Mouse (Mus musculus) neutrophil, adult 59 days (primary cell): ENCODE measurements around the gene Gm26741. TPM values are rescaled to one million over a fixed set of nuclear protein-coding genes. Genes with fewer than 3 reads are reported as not detected.

ENCODE experiments used
- total RNA-seq, 2 experiments: library from RNA; stranded (reverse); gene quantifications; 1 replicate in 1 of 2; 2 replicates in 1 of 2; pipeline ENCODE4 v1.2.4; 2023

Gm26741 gene
- total RNA-seq, result not detected

DNA sequence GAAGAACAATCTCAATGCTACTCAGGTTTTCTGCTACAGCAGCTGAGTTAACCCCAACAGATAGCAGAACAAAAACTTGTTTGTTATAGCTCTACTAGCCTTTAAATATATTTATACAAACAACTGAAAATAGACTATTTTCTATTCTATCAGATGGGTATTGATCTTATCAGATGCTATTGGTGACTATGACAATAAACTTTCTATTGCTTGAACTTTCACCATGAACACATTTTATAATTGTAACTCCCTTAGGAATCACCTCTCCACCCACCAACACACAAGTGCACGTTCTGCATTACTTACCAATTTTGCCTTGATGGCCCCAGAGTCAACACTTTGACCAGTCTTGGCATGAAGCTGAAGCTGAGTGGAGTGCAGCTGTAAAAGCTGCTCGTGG is at the start of gene Gm26741:
Gene Gm26741 (plus strand): TSS at position 301 of the 400 bp plus-strand sequence.

GRCm38 (mm10) chr10:52381845-52382591 is 23.5 kb downstream of the Gm26741 start, which contains the start of gene Gopc:
TSS of gene Gopc (minus strand) at chr10:52382124.

DNA sequence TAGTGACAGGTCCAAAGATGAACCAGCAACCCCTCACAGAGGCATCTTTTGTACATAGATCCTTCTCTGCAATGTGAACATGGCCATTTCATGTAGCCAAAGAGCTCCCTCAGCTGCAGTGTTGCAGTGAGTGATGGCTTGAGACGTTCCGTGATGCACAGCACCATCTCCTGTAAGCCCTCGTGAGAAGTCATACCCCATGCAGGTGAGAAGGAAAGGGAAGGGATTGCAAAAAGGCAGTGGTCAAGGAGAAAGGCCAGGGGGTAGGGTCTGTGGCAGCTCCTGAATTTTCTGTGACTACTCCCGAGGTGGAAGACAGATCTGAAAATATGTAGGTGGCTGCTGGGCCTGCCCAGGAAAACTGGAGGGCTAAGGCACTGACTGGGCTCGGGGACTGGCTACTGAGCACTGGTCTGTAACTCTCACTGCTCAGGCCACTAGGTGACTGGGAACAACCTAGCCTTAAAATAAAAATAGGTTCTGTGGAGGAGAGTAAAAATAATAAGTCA is 30.4 kb downstream of the Gm26741 start, which contains the start of gene Nepn:
Gene Nepn (plus strand): TSS at position 51 of the 509 bp plus-strand sequence.

Other genes starting within 250 kb of the Gm26741 start
- gene Ros1, start 163.5 kb upstream of the Gm26741 start, total RNA-seq, result not detected
- gene Dcbld1, start 125.1 kb upstream of the Gm26741 start, total RNA-seq, result 1 to 10 TPM in 1 of 2 experiments, under 1 TPM in 1; 0.73 to 1.0 TPM
- gene Gopc, start 23.4 kb downstream of the Gm26741 start, total RNA-seq, result 1 to 10 TPM; 9.3 to 9.9 TPM
- not detected for gene Nepn, start 30.2 kb downstream of the Gm26741 start, total RNA-seq
- gene Nus1, start 58.8 kb downstream of the Gm26741 start, total RNA-seq, result 10 to 100 TPM; 15.3 to 18.3 TPM